Mouse (Mus musculus) embryonic fibroblast, embryonic 13.5 days (primary cell): Measurements from ENCODE around the gene BC005624. TPM values are rescaled to one million over a fixed set of nuclear protein-coding genes. Genes with fewer than 3 reads are reported as not detected.

Source experiments
- H3K27ac ChIP-seq: 2 replicates; pipeline ENCODE4 v1.5.1; 2012; ENCODE audit warnings: low read length, control low read depth, inconsistent platforms; ENCODE audit not compliant: insufficient read depth
- H3K4me1 ChIP-seq: 2 replicates; pipeline ENCODE4 v1.6.1; 2011; ENCODE audit warnings: low read length; ENCODE audit not compliant: control insufficient read depth, insufficient read depth
- H3K4me3 ChIP-seq: 2 replicates; pipeline ENCODE4 v1.5.1; 2011; ENCODE audit warnings: mild to moderate bottlenecking, control low read depth, low read length; ENCODE audit not compliant: insufficient read depth
- CTCF ChIP-seq: IDR thresholded peaks from 2 replicates; pipeline ENCODE4 v1.5.1; 2011; ENCODE audit warnings: mild to moderate bottlenecking, control low read depth, low read length, moderate library complexity, borderline replicate concordance; ENCODE audit not compliant: insufficient read depth
- POLR2A ChIP-seq: IDR thresholded peaks from 2 replicates; pipeline ENCODE4 v1.6.1; 2011; ENCODE audit warnings: low read depth, mild to moderate bottlenecking, control low read depth, low read length, moderate library complexity
- polyA plus RNA-seq: library from polyadenylated mRNA; stranded (reverse); fragments of >200 nt; gene quantifications from 2 replicates; pipeline ENCODE4 v1.2.4, GENCODE M21; 2011; ENCODE audit warnings: low read depth; ENCODE audit not compliant: missing spikeins, insufficient read length

BC005624 gene
- polyA plus RNA-seq, 1 experiment: 31.6 TPM

GRCm38 (mm10) chr2:30985111-30986020 is 3.4 kb upstream of the BC005624 start:
- H3K27ac ChIP-seq: no peak overlapping the region
- no peak for TF ChIP-seq CTCF
- TF ChIP-seq POLR2A: no peak
- H3K4me1 ChIP-seq: no peaks in the 10 kb centered on the region
- no peak overlapping the region for H3K4me3 ChIP-seq

GRCm38 (mm10) chr2:30983024-30983423 is 1.0 kb upstream of the BC005624 start:
- H3K27ac ChIP-seq: no peak overlapping the region
- H3K4me3 ChIP-seq: peak overlapping the region; percentile 68
- no peak for TF ChIP-seq CTCF
- no peak for TF ChIP-seq POLR2A
- no peaks in the 10 kb centered on the region for H3K4me1 ChIP-seq

DNA sequence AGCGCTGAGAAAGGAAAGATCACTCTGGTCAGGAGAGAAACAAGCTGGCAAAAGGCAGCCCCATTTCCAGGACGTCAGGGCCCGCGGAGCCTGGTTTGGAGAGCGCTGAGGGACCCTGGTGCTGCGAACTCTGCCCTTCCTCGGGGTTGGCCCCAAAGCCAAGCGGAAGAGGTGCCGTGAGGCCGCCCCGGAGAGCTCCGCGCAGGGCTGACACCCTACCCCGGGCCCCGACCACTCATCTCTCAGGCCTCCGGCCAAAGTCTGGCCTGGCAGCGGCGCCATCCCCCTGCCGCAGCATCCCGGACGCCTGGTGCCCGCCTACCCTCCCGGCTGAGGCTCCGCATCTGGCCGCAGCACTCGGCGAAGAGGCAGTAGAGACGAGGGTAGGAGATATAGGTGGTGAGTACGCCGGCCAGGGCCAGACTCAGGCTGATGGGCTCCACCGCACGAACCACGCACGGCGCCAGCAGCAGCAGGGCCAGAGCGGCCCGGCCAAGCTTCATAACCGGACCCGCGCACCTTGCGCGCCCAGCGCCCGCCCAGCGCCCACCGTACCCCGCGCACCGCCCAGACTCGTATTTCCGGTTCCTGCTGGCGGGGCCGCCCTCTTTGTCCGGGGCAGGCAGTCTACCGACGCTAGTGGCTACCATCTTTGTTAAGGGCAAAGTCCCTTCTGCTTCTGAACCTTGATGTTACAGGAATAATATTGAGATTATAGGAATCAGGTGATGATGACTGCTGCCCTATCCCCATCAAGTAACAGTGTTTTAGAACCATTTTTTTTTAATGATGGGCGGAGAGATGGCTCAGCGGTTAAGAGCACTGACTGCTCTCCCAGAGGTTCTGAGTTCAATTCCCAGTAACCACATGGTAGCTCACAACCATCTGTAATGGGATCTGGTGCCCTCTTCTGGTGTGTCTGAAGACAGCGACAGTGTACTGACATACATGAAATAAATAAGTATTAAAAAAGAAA is 14.4 kb downstream of the BC005624 start, which contains the start of gene Tor1a:
Gene Tor1a (minus strand): TSS at position 582 of the 976 bp plus-strand sequence.
- TF ChIP-seq CTCF (no peak), POLR2A (peak; percentile 84)
- peak within 1 kb of the TSS; percentile 72 for H3K4me3 ChIP-seq
- H3K4me1 ChIP-seq: no peaks in the 10 kb centered on the region; the same call in 1 of the 2 replicates
- H3K27ac ChIP-seq: no peak within 1 kb of the TSS

- no peak for TF ChIP-seq CTCF
- TF ChIP-seq POLR2A: no peak
- Histone ChIP-seq H3K4me3 (peak overlapping the region; percentile 72), H3K4me1 (no peaks in the 10 kb centered on the region; the same call in 1 of the 2 replicates), H3K27ac (no peak overlapping the region)
Measured at GRCm38 (mm10) chr2:30966826-30967225, 15.2 kb downstream of the BC005624 start.

DNA sequence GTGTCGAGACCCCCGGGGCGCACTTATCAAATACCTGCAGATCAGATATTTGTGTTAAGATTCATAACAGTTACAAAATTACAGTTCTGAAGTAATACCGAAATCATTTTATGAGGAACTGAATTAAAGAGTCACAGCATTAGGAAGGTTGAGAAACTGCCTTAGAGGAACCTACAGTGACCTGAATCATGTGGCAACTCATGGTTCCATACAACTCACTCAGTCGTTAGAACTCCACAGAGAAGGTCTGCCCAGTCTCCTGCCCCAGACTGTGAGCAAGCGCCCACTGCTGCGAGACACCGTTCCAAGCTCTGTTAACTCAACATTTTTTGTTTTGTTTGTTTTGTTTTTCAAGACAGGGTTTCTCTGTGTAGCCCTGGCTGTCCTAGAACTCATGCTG is 16.4 kb downstream of the BC005624 start:
- H3K4me3 ChIP-seq: no peak overlapping the region
- no peaks in the 10 kb centered on the region; the same call in 1 of the 2 replicates for H3K4me1 ChIP-seq
- TF ChIP-seq CTCF: no peak
- no peak for TF ChIP-seq POLR2A
- no peak overlapping the region for H3K27ac ChIP-seq

- Histone ChIP-seq H3K4me3 (no peak overlapping the region), H3K27ac (no peak overlapping the region), H3K4me1 (no peaks in the 10 kb centered on the region; the same call in 1 of the 2 replicates)
- TF ChIP-seq CTCF (no peak), POLR2A (no peak)
Measured at GRCm38 (mm10) chr2:30962570-30963254, 19.3 kb downstream of the BC005624 start.

DNA sequence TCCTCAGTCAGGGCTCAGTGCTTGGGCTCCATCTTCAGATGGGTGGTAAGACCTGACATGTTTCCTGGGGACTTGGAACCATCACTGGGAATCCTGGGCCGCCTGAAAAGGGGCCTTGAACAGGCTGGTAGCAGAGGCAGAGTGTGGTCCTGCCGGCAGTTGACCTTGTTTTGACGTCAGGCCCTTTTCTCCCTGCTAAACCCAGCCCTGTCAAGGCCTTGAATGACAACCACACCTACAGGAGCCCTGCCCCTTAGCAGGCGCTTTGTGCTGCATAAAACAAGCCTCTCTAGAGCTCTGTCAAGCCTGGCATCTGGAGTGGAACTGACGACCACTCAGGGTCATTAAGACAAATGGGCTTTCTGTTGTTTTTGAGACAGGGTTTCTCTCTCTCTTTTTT is 22.1 kb downstream of the BC005624 start:
- TF ChIP-seq CTCF: no peak
- no peak for TF ChIP-seq POLR2A
- Histone ChIP-seq H3K4me1 (no peaks in the 10 kb centered on the region), H3K27ac (no peak overlapping the region), H3K4me3 (no peak overlapping the region)

GRCm38 (mm10) chr2:30958726-30959125 is 23.3 kb downstream of the BC005624 start:
- H3K4me3 ChIP-seq: no peak overlapping the region
- no peak overlapping the region for H3K27ac ChIP-seq
- no peak for TF ChIP-seq POLR2A
- no peak for TF ChIP-seq CTCF
- no peaks in the 10 kb centered on the region for H3K4me1 ChIP-seq

DNA sequence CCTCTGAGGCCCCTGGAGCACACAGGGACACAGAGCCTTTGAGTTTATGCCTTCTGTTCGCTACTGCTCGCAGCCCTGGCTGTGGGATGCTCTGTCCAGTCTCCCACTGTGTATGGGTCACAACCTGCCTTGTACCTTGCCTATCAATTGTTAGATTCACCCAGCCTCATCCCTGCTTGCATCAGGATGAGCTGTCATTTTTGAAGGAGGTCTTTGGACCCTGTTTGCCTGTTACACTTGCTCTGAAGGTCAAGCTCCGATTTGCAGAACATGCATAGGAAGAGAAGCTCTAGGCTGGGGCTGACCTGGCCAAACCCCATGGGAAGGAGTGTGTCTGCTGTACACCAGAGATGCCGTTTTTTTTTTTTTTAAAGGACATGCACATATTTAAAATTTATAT is 24.5 kb downstream of the BC005624 start:
- no peak for TF ChIP-seq POLR2A
- no peak for TF ChIP-seq CTCF
- H3K27ac ChIP-seq: no peak overlapping the region
- no peaks in the 10 kb centered on the region for H3K4me1 ChIP-seq
- H3K4me3 ChIP-seq: no peak overlapping the region

GRCm38 (mm10) chr2:30954797-30955196 is 27.2 kb downstream of the BC005624 start:
- H3K27ac ChIP-seq: no peak overlapping the region
- TF ChIP-seq CTCF (no peak), POLR2A (no peak)
- no peaks in the 10 kb centered on the region for H3K4me1 ChIP-seq
- H3K4me3 ChIP-seq: peak overlapping the region; percentile 87
